ENCODE assay signal across 8 mouse cellular contexts in the genomic region with DNA sequence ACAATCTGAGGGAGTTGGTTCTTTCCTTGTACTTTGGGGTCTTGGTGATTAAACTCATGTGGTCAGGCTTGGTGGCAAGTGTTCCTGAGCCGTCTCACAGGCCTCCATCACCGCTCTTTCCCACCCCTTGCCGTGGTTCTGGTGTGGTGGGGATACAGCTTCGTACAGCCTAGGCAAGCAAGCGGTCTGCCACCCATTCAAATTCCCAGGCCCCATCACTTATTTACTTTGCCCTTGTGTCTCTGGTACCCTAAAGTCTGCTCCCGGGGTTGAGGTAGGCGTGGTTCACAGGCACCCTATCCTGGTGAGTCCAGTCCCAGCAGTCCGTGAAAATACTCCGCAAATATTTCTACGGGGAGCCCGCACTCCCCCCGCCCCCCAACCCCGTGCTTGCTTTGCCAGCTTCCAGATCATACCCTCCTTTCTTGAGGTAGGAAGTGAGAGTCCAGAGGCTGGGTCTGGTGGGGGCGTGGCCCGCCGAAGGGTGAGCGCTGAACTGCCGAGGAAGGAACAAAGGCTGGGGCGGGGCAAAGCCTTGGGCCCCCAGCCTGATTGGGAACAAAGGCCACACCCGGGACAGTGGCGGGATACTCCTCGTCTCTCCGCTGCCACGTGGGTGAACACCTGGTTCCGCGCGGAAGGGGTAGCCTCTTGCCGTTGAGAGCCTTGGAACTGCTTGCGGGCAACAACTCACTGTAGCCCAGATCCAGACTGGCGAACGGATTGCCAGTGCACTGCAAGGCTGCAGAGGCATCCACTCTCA. TPM values are rescaled to one million over a fixed set of nuclear protein-coding genes. Genes with fewer than 3 reads are reported as not detected.
DNase-seq lines count a peak whose midpoint lies in the region; ATAC-seq lines count a peak whose summit lies in the region.

No protein-coding gene starts in this region.

- WGBS in heart, embryonic 11.5 days (ENCODE audit: insufficient replicate concordance) = 4% methylated on average over 31 of the region's 31 CpGs

- peak overlapping the region; percentile 98 for H3K9ac ChIP-seq in heart, embryonic 11.5 days (ENCODE audit: low read depth, low read length)

- H3K4me1 ChIP-seq in heart, embryonic 11.5 days (ENCODE audit: control insufficient read depth, insufficient read depth, low read length) = peaks cover 20% of the 10 kb centered on the region

- ATAC-seq in activated CD4-positive, CD25-positive, alpha-beta regulatory T cell, adult 4 months = peak; percentile 12
- peak; percentile 76 for ATAC-seq in heart, embryonic 11.5 days (replicated peaks; ENCODE audit: insufficient number of reproducible peaks, low FRiP score, low TSS enrichment)

- peak; percentile 94 for DNase-seq in A20 (ENCODE audit: low read depth, low spot score)
- DNase-seq in embryo, embryonic 9.5 days (ENCODE audit: extremely low spot score) = peak; percentile 90
- DNase-seq in kidney, adult 9 months = peak; percentile 73
- peak; percentile 86 for DNase-seq in lung, postnatal 10 days
- DNase-seq in ovary, postnatal 14 days (ENCODE audit: low spot score) = peak; percentile 48
- DNase-seq in urinary bladder, postnatal 10 days (ENCODE audit: low spot score) = peak; percentile 32

- H3K36me3 ChIP-seq in heart, embryonic 11.5 days (ENCODE audit: control insufficient read depth, insufficient read depth, low read length) = peaks cover 18% of the 10 kb centered on the region

- H3K4me2 ChIP-seq in heart, embryonic 11.5 days = peak overlapping the region; percentile 71

- H3K27ac ChIP-seq in heart, embryonic 11.5 days (ENCODE audit: low read depth, low read length) = peak overlapping the region; percentile 97

- no peaks in the 10 kb centered on the region for H3K9me3 ChIP-seq in heart, embryonic 11.5 days (replicated peaks; ENCODE audit: control insufficient read depth, low read length)

- H3K27me3 ChIP-seq in heart, embryonic 11.5 days (ENCODE audit: control insufficient read depth, insufficient read depth, low read length) = no peaks in the 10 kb centered on the region

- peak overlapping the region; percentile 88 for H3K4me3 ChIP-seq in heart, embryonic 11.5 days (ENCODE audit: low read depth, low read length)

RNA-seq across cellular contexts. Expression of a gene that starts 11.7 kb away (rescaled TPM):
- polyA plus RNA-seq in activated CD4-positive, CD25-positive, alpha-beta regulatory T cell, adult 4 months (2017; shearing (Covaris generic)) = 100 to 1,000 TPM; 300 to 349 TPM
- 148 and 149 TPM in 2 replicates for polyA plus RNA-seq in heart, embryonic 11.5 days (2014; fragmentation: Nextera tagmentation; extraction: Ambion mirVana)

RNA-seq across cellular contexts. Expression of a gene that starts 13.1 kb away (rescaled TPM):
- 1 to 10 TPM; 4.6 to 7.0 TPM for polyA plus RNA-seq in activated CD4-positive, CD25-positive, alpha-beta regulatory T cell, adult 4 months (2017; shearing (Covaris generic))
- polyA plus RNA-seq in heart, embryonic 11.5 days (2014; fragmentation: Nextera tagmentation; extraction: Ambion mirVana) = 13.6 and 16.0 TPM in 2 replicates

RNA-seq across cellular contexts. Expression of a gene that starts 15.1 kb away (rescaled TPM):
- polyA plus RNA-seq in activated CD4-positive, CD25-positive, alpha-beta regulatory T cell, adult 4 months (2017; shearing (Covaris generic)) = 10 to 100 TPM; 15.3 to 16.9 TPM
- polyA plus RNA-seq in heart, embryonic 11.5 days (2014; fragmentation: Nextera tagmentation; extraction: Ambion mirVana) = 172 and 174 TPM in 2 replicates

RNA-seq across cellular contexts. Expression of a gene that starts 24.0 kb away (rescaled TPM):
- polyA plus RNA-seq in activated CD4-positive, CD25-positive, alpha-beta regulatory T cell, adult 4 months (2017; shearing (Covaris generic)) = 10 to 100 TPM; 45.5 to 59.4 TPM
- 252 and 256 TPM in 2 replicates for polyA plus RNA-seq in heart, embryonic 11.5 days (2014; fragmentation: Nextera tagmentation; extraction: Ambion mirVana)

RNA-seq across cellular contexts. Expression of a gene that starts 25.0 kb away (rescaled TPM):
- under 1 TPM in 1 of 2 experiments, not detected in 1; 0.29 TPM for polyA plus RNA-seq in activated CD4-positive, CD25-positive, alpha-beta regulatory T cell, adult 4 months (2017; shearing (Covaris generic))
- polyA plus RNA-seq in heart, embryonic 11.5 days (2014; fragmentation: Nextera tagmentation; extraction: Ambion mirVana) = not detected in 2 replicates

Comparison
In these comparisons a context has a peak if more than half of its experiments do, and no peak if none do; other contexts are left out.
1. Peak in every context shown above with its lines: DNase-seq, ATAC-seq, H3K4me3 ChIP-seq and H3K27ac ChIP-seq.
2. DNase-seq: peak in every context shown above with its lines; median percentile 94 in A20; 90 in embryo, embryonic 9.5 days; 86 in lung, postnatal 10 days; 73 in kidney, adult 9 months; 48 in ovary, postnatal 14 days; 32 in urinary bladder, postnatal 10 days.